Mouse (Mus musculus) small intestine, adult 2 months (tissue): ENCODE measurements at regions not wholly inside any gene's neighbourhood (a gene's known extent, or its start where the extent isn't known, plus 50 kb on each side); places are given as distances from the start of the nearest gene placed in this dataset.

Experiments used
- CTCF ChIP-seq: fragments of 200-500 bp; IDR thresholded peaks from 2 replicates; pipeline ENCODE4 v1.5.1; 2012; ENCODE audit warnings: low read depth, mild to moderate bottlenecking, control low read depth, inconsistent platforms, low read length, moderate library complexity, mixed read lengths; ENCODE audit not compliant: insufficient replicate concordance, insufficient read length; ENCODE audit errors: extremely low read depth
- POLR2A ChIP-seq: fragments of 200-500 bp; IDR thresholded peaks from 2 replicates; pipeline ENCODE4 v1.6.1; 2012; ENCODE audit warnings: low read depth, mild to moderate bottlenecking, control low read depth, inconsistent platforms, low read length, moderate library complexity

GRCm38 (mm10) chr8:87382311-87382710 is 90.1 kb downstream of the Cbln1 start:
- TF ChIP-seq POLR2A (no peak), CTCF (no peak)
